Mouse (Mus musculus) intestine, embryonic 14.5 days (tissue): ENCODE data around the gene Kalrn. TPM values are rescaled to one million over a fixed set of nuclear protein-coding genes. Genes with fewer than 3 reads are reported as not detected.
A peak's percentile ranks its signal among the peaks of the same experiment; 100 is the strongest.

Experiments
- ATAC-seq: fragments of 200-750 bp; cut with Nextera tagmentation; replicated peaks from 2 replicates; pipeline ENCODE4 v1.8.0; 2017; ENCODE audit warnings: low read depth, moderate number of reproducible peaks, moderate TSS enrichment, moderate library complexity; ENCODE audit not compliant: low FRiP score, low TSS enrichment
- DNase-seq: peaks from one replicate; pipeline ENCODE4 v3.0.0-alpha.2; 2018; ENCODE audit warnings: low spot score
- H3K27ac ChIP-seq: fragments of 300-500 bp; sonication (generic); 2 replicates; pipeline ENCODE4 v1.5.1; 2014; ENCODE audit warnings: low read depth, mild to moderate bottlenecking, control low read depth
- H3K27me3 ChIP-seq: fragments of 300-500 bp; sonication (generic); replicated peaks from 2 replicates; pipeline ENCODE4 v1.6.1; 2014; ENCODE audit warnings: low read length, control low read depth; ENCODE audit not compliant: control insufficient read depth, insufficient read depth
- H3K36me3 ChIP-seq: fragments of 300-500 bp; sonication (generic); 2 replicates; pipeline ENCODE4 v1.6.1; 2014; ENCODE audit warnings: low read length, control low read depth; ENCODE audit not compliant: control insufficient read depth, insufficient read depth
- H3K4me1 ChIP-seq: fragments of 300-500 bp; sonication (generic); replicated peaks from 2 replicates; pipeline ENCODE4 v1.6.1; 2014; ENCODE audit warnings: low read length, control low read depth, mixed read lengths; ENCODE audit not compliant: control insufficient read depth, insufficient read depth
- H3K4me2 ChIP-seq: fragments of 300-500 bp; sonication (generic); 2 replicates; pipeline ENCODE4 v1.6.1; 2014; ENCODE audit warnings: low read length
- H3K4me3 ChIP-seq: fragments of 300-500 bp; sonication (generic); 2 replicates; pipeline ENCODE4 v1.5.1; 2014; ENCODE audit warnings: low read depth, low read length, control low read depth, mixed read lengths
- H3K9ac ChIP-seq: fragments of 300-500 bp; sonication (generic); 2 replicates; pipeline ENCODE4 v1.6.1; 2014; ENCODE audit warnings: mild to moderate bottlenecking, low read length
- H3K9me3 ChIP-seq: fragments of 300-500 bp; sonication (generic); 2 replicates; pipeline ENCODE4 v1.6.1; 2016; ENCODE audit warnings: low read length, control low read depth; ENCODE audit not compliant: control insufficient read depth
- WGBS: fragments of 180-500 bp; shearing (Covaris S2); extraction: QIAGEN DNeasy Blood & Tissue Kit; methylation state at CpG from one replicate; pipeline ENCODE4 v1.1.7; 2014; 5-methylcytosine and 5-hydroxymethylcytosine counted together
- polyA plus RNA-seq: library from polyadenylated mRNA; unstranded; fragments of >200 nt; fragmentation: Nextera tagmentation; extraction: Ambion mirVana; gene quantifications from 2 replicates; pipeline ENCODE4 v1.2.1, GENCODE M21; 2014

Kalrn gene
- polyA plus RNA-seq, 1 experiment from 2014 or later, result 20.1 TPM

- H3K4me3 ChIP-seq, result peak overlapping the region; percentile 88
- peak overlapping the region; percentile 82 for H3K4me2 ChIP-seq
- WGBS, result 9% methylated on average over 15 of the region's 15 CpGs
- peaks cover 26% of the 10 kb centered on the region for H3K36me3 ChIP-seq
- peaks cover 13% of the 10 kb centered on the region for H3K4me1 ChIP-seq
- no peaks in the 10 kb centered on the region for H3K9me3 ChIP-seq
- 0 out of 2 replicates have a peak, but pooled peaks have one; percentile 17 for ATAC-seq
- peak overlapping the region; percentile 74 for H3K9ac ChIP-seq
- no peak for DNase-seq
- peak overlapping the region; percentile 69 for H3K27ac ChIP-seq
- H3K27me3 ChIP-seq, result no peaks in the 10 kb centered on the region
Observed at GRCm38 (mm10) chr16:33965878-33966537, 607.3 kb downstream of the Kalrn start.

DNA sequence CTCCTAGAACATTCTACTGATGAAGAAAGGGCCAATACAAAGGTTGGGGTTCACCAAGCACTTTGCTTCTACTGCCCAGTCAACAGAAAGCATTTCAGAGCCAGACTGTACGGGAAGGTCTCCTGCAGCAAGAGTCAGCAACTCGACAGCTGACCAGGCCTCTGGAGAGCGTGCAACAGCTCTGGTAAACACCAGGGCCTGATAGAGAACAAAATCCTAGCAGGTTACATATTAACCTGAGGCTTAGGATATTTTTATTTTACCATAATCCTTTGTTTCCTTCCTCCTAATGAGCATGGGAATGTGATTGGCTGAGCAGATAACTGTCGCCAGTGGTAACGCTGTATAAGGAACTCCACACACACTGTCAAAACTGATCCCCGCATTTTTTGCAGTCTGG lies 609.8 kb downstream of the Kalrn start:
- Histone ChIP-seq H3K9me3 (no peaks in the 10 kb centered on the region), H3K27ac (no peak overlapping the region), H3K9ac (no peak overlapping the region), H3K4me1 (peaks cover 13% of the 10 kb centered on the region), H3K4me2 (no peak overlapping the region), H3K36me3 (peaks cover 51% of the 10 kb centered on the region), H3K4me3 (no peak overlapping the region), H3K27me3 (no peaks in the 10 kb centered on the region)
- no peak for DNase-seq
- no peak for ATAC-seq
- WGBS, result 66% methylated on average over 6 of the region's 6 CpGs

DNA sequence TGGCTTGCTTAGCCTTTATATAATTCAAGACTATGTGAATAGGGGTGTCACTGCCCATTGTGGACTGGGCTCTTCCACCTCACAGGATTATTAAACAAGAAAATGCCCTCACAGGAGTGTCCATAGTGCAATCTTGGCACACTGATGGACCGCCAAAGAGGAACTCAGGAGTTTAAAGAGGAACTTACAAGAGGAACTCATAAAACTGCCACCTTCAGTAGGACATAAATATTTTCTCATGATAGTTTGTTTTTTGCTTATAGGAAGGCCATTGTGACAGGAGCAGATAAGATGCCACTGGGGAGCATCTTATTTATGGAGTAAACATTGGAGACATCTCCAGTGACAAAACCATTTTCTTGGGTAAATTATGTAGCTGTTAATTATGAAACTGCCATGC lies 618.5 kb downstream of the Kalrn start:
- H3K27ac ChIP-seq, result no peak overlapping the region
- no peak overlapping the region for H3K4me2 ChIP-seq
- WGBS, result 85% methylated on average over 1 of the region's 1 CpGs
- peaks cover 77% of the 10 kb centered on the region for H3K36me3 ChIP-seq
- H3K9ac ChIP-seq, result no peak overlapping the region
- no peak for ATAC-seq
- peak; percentile 45 for DNase-seq
- no peak overlapping the region for H3K4me3 ChIP-seq
- no peaks in the 10 kb centered on the region for H3K4me1 ChIP-seq
- no peaks in the 10 kb centered on the region for H3K27me3 ChIP-seq
- H3K9me3 ChIP-seq, result no peaks in the 10 kb centered on the region

DNA sequence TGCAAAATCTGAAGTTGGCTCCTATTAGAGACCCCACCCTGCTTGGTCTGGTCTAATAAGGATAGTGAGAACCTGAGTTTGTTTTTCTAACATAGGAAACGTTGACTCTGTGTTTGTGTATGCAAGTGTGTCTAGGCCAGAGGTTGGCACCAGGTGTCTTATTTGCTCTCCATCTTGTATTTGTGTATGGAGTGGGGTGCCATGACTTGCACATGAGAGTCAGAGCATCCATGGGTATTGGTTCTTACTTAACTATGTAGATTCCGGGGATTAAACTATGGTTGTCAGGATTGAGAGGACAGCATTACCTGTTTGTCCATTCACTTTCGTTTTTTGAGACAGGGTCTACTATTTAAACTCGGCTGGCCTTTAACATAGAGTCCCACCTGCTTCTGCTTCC lies 620.3 kb downstream of the Kalrn start:
- Histone ChIP-seq H3K4me1 (no peaks in the 10 kb centered on the region), H3K36me3 (peaks cover 74% of the 10 kb centered on the region), H3K9me3 (no peaks in the 10 kb centered on the region), H3K27ac (no peak overlapping the region), H3K9ac (no peak overlapping the region), H3K4me2 (no peak overlapping the region), H3K4me3 (no peak overlapping the region), H3K27me3 (no peaks in the 10 kb centered on the region)
- no peak for ATAC-seq
- WGBS, result 87% methylated on average over 4 of the region's 4 CpGs
- DNase-seq, result peak; percentile 43

- no peak overlapping the region for H3K4me2 ChIP-seq
- 28% methylated on average over 4 of the region's 4 CpGs for WGBS
- ATAC-seq, result peak; percentile 79
Observed at GRCm38 (mm10) chr16:33950830-33951229, 622.5 kb downstream of the Kalrn start.

GRCm38 (mm10) chr16:33950386-33950785 lies 622.9 kb downstream of the Kalrn start:
- H3K4me2 ChIP-seq, result no peak overlapping the region
- no peak overlapping the region for H3K27ac ChIP-seq
- H3K4me3 ChIP-seq, result no peak overlapping the region
- H3K9me3 ChIP-seq, result no peaks in the 10 kb centered on the region
- H3K9ac ChIP-seq, result no peak overlapping the region
- DNase-seq, result no peak
- 78% methylated on average over 6 of the region's 6 CpGs for WGBS
- H3K4me1 ChIP-seq, result no peaks in the 10 kb centered on the region; the same call in 1 of the 2 replicates
- no peaks in the 10 kb centered on the region for H3K27me3 ChIP-seq
- peaks cover 53% of the 10 kb centered on the region for H3K36me3 ChIP-seq
- ATAC-seq, result no peak

More at GRCm38 (mm10) chr16:33950830-33951229, 622.5 kb downstream of the Kalrn start:
- Histone ChIP-seq H3K4me3 (no peak overlapping the region), H3K9ac (no peak overlapping the region), H3K36me3 (peaks cover 57% of the 10 kb centered on the region), H3K9me3 (no peaks in the 10 kb centered on the region), H3K27ac (no peak overlapping the region), H3K27me3 (no peaks in the 10 kb centered on the region), H3K4me1 (no peaks in the 10 kb centered on the region)
- DNase-seq, result peak; percentile 93

GRCm38 (mm10) chr16:33947664-33948571 lies 625.4 kb downstream of the Kalrn start:
- H3K36me3 ChIP-seq, result peaks cover 30% of the 10 kb centered on the region
- H3K9ac ChIP-seq, result no peak overlapping the region
- 77% methylated on average over 17 of the region's 17 CpGs for WGBS
- no peak overlapping the region for H3K27ac ChIP-seq
- H3K4me3 ChIP-seq, result no peak overlapping the region
- H3K4me2 ChIP-seq, result no peak overlapping the region
- no peak for DNase-seq
- H3K4me1 ChIP-seq, result peaks cover 7% of the 10 kb centered on the region; the same call in 1 of the 2 replicates
- no peaks in the 10 kb centered on the region for H3K27me3 ChIP-seq
- no peak for ATAC-seq
- H3K9me3 ChIP-seq, result no peaks in the 10 kb centered on the region

DNA sequence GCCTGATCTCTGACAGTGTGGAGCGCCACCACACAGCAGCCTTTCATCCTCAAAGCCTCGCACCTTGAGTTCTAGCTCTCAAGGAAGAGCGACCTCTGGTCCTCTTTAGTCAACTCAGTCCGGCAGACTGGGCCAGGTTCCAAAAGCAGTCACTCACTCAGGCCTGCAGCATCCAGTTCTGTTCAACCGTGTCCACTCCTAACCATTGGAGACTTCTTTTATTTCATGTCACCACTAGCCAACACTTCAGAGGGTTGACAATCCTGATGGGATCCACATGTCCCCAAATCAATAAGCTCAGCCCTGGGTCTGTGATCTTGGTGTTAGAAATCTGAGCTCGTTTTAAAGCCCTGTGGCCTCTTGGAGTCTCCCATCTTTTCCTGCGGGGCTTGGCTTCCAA lies 627.3 kb downstream of the Kalrn start:
- DNase-seq (no peak), ATAC-seq (no peak)
- Histone ChIP-seq H3K4me3 (no peak overlapping the region), H3K4me1 (peaks cover 25% of the 10 kb centered on the region), H3K36me3 (peaks cover 20% of the 10 kb centered on the region), H3K9ac (no peak overlapping the region), H3K27me3 (no peaks in the 10 kb centered on the region), H3K27ac (no peak overlapping the region), H3K4me2 (no peak overlapping the region), H3K9me3 (no peaks in the 10 kb centered on the region)
- WGBS, result 79% methylated on average over 7 of the region's 7 CpGs
